Comparison of ENCODE assay signal across 27 mouse cellular contexts in the genomic region with DNA sequence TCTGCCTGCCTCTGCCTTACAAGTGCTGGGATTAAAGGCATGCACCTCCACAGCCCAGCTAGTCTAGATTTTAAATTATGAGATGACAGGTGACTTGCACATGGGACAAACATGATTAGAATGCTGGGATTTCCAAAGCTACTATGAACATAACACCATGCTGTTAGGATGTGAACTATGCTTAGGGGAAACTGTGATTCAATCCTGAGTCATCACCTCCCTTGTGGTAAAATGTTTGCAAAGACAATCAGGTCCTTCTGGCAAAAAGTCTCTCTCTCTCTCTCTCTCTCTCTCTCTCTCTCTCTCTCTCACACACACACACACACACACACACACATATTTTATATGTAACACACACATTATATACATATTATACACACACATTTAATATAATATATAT.
"Had no signal": no experiment of that assay in that cellular context is flagged by ENCODE, and none has a peak within 500 bp of the region (broad histone marks: within the 10 kb centered on the region; RNA-seq: fewer than 3 reads in every experiment).

No protein-coding gene starts in this region.

- ATAC-seq: hindbrain, postnatal 0 days; intestine, embryonic 16.5 days had no signal

- DNase-seq: gastrocnemius, adult 2 months; gastrocnemius, postnatal 10 days; gastrocnemius, postnatal 25 days; heart, adult 18-20 months; heart, postnatal 10 days; heart, postnatal 4 days; kidney, adult 11 months; kidney, adult 2 months; kidney, adult 9 months; kidney, postnatal 14 days; kidney, postnatal 36 days; liver; liver, embryonic 13.5 days had no signal

- H3K9ac ChIP-seq: heart, embryonic 12.5 days; hindbrain, embryonic 12.5 days; hindbrain, embryonic 15.5 days; kidney, embryonic 15.5 days; limb, embryonic 12.5 days; liver, embryonic 13.5 days; liver, embryonic 15.5 days had no signal

- H3K27ac ChIP-seq: gastrocnemius, adult 2 months; heart, embryonic 10.5 days; hindbrain, embryonic 10.5 days; hindbrain, embryonic 12.5 days; hindbrain, embryonic 15.5 days; hindbrain, postnatal 0 days; kidney, embryonic 15.5 days; kidney, postnatal 0 days; left cerebral cortex, adult 2 months; limb, embryonic 10.5 days; limb, embryonic 12.5 days; liver, embryonic 13.5 days; liver, embryonic 15.5 days had no signal

- H3K36me3 ChIP-seq: heart, embryonic 10.5 days; heart, embryonic 12.5 days; hindbrain, embryonic 10.5 days; hindbrain, embryonic 12.5 days; hindbrain, embryonic 15.5 days; kidney, embryonic 15.5 days; limb, embryonic 10.5 days; limb, embryonic 12.5 days; liver, embryonic 13.5 days; liver, embryonic 15.5 days had no signal

- H3K27me3 ChIP-seq: heart, embryonic 12.5 days; hindbrain, embryonic 12.5 days; hindbrain, embryonic 15.5 days; kidney, embryonic 15.5 days; limb, embryonic 12.5 days; liver, embryonic 13.5 days; liver, embryonic 15.5 days had no signal

- H3K9me3 ChIP-seq: heart, embryonic 10.5 days; heart, embryonic 12.5 days; hindbrain, embryonic 10.5 days; hindbrain, embryonic 12.5 days; hindbrain, embryonic 15.5 days; kidney, embryonic 15.5 days; limb, embryonic 10.5 days; limb, embryonic 12.5 days; liver, embryonic 13.5 days; liver, embryonic 15.5 days had no signal

- H3K4me3 ChIP-seq: gastrocnemius, adult 2 months; heart, embryonic 10.5 days; heart, embryonic 12.5 days; hindbrain, embryonic 10.5 days; hindbrain, embryonic 12.5 days; hindbrain, embryonic 15.5 days; kidney, embryonic 15.5 days; left cerebral cortex, adult 2 months; limb, embryonic 10.5 days; limb, embryonic 12.5 days; liver, embryonic 13.5 days; liver, embryonic 15.5 days had no signal

- H3K4me1 ChIP-seq: heart, embryonic 10.5 days; heart, embryonic 12.5 days; hindbrain, embryonic 10.5 days; hindbrain, embryonic 12.5 days; hindbrain, embryonic 15.5 days; kidney, embryonic 15.5 days; limb, embryonic 10.5 days; limb, embryonic 12.5 days; liver, embryonic 13.5 days; liver, embryonic 15.5 days had no signal

- H3K4me2 ChIP-seq: heart, embryonic 12.5 days; hindbrain, embryonic 12.5 days; hindbrain, embryonic 15.5 days; kidney, embryonic 15.5 days; limb, embryonic 12.5 days; liver, embryonic 11.5 days; liver, embryonic 13.5 days; liver, embryonic 15.5 days had no signal
